Mouse (Mus musculus): ENCODE measurements at regions not wholly inside any gene's neighbourhood (a gene's known extent, or its start where the extent isn't known, plus 50 kb on each side); places are given as distances from the start of the nearest gene placed in this dataset.
A peak's percentile ranks its signal among the peaks of the same experiment; 100 is the strongest.

GRCm38 (mm10) chr17:85816056-85816455, 128.0 kb upstream of the Six2 start:
- Histone ChIP-seq H3K36me3 (no peaks in the 10 kb centered on the region), H3K4me2 (no peak overlapping the region)
- 92% methylated on average over 8 of the region's 8 CpGs for WGBS

GRCm38 (mm10) chr17:85808580-85808979, 120.5 kb upstream of the Six2 start:
- H3K4me3 ChIP-seq: no peak overlapping the region
- 71% methylated on average over 5 of the region's 5 CpGs for WGBS
- no peak for ATAC-seq (ENCODE audit: low read depth)
- no peak overlapping the region for H3K27ac ChIP-seq (replicated peaks)
- H3K9ac ChIP-seq: no peak overlapping the region
- peaks cover 32% of the 10 kb centered on the region for H3K27me3 ChIP-seq
- H3K9me3 ChIP-seq: no peaks in the 10 kb centered on the region
- H3K4me1 ChIP-seq (replicated peaks): no peaks in the 10 kb centered on the region
- no peaks in the 10 kb centered on the region for H3K36me3 ChIP-seq
- no peak overlapping the region for H3K4me2 ChIP-seq

More at GRCm38 (mm10) chr17:85816056-85816455, 128.0 kb upstream of the Six2 start:
- Histone ChIP-seq H3K9me3 (no peaks in the 10 kb centered on the region), H3K4me3 (no peak overlapping the region), H3K27ac (replicated peaks) (no peak overlapping the region), H3K4me1 (replicated peaks) (peaks cover 11% of the 10 kb centered on the region), H3K9ac (no peak overlapping the region), H3K27me3 (no peaks in the 10 kb centered on the region)
- no peak for ATAC-seq (ENCODE audit: low read depth)

- ATAC-seq (ENCODE audit: low read depth): no peak
- WGBS: 47% methylated on average over 13 of the region's 13 CpGs
- peaks cover 3% of the 10 kb centered on the region for H3K4me1 ChIP-seq (replicated peaks)
Observed at GRCm38 (mm10) chr17:85805726-85806359, 117.8 kb upstream of the Six2 start.

GRCm38 (mm10) chr17:85804631-85805030, 116.6 kb upstream of the Six2 start:
- H3K27me3 ChIP-seq: peaks cover 71% of the 10 kb centered on the region
- H3K4me2 ChIP-seq: no peak overlapping the region
- H3K4me3 ChIP-seq: no peak overlapping the region
- no peaks in the 10 kb centered on the region for H3K9me3 ChIP-seq
- no peak overlapping the region for H3K27ac ChIP-seq (replicated peaks)
- no peak overlapping the region for H3K9ac ChIP-seq
- WGBS: 67% methylated on average over 4 of the region's 4 CpGs
- ATAC-seq (ENCODE audit: low read depth): no peak
- H3K4me1 ChIP-seq (replicated peaks): peaks cover 15% of the 10 kb centered on the region
- no peaks in the 10 kb centered on the region for H3K36me3 ChIP-seq

More at GRCm38 (mm10) chr17:85805726-85806359, 117.8 kb upstream of the Six2 start:
- Histone ChIP-seq H3K27ac (replicated peaks) (no peak overlapping the region), H3K9me3 (no peaks in the 10 kb centered on the region), H3K4me2 (no peak overlapping the region), H3K9ac (no peak overlapping the region), H3K27me3 (peaks cover 60% of the 10 kb centered on the region), H3K36me3 (no peaks in the 10 kb centered on the region), H3K4me3 (no peak overlapping the region)

- H3K27me3 ChIP-seq: peaks cover 85% of the 10 kb centered on the region
- 90% methylated on average over 8 of the region's 8 CpGs for whole genome bisulfite sequencing
- no peak overlapping the region for H3K4me3 ChIP-seq
- no peak overlapping the region for H3K27ac ChIP-seq (replicated peaks)
- no peak overlapping the region for H3K4me2 ChIP-seq
- no peak overlapping the region for H3K9ac ChIP-seq
- H3K36me3 ChIP-seq: no peaks in the 10 kb centered on the region
- no peak for ATAC-seq (ENCODE audit: low read depth)
- peaks cover 23% of the 10 kb centered on the region for H3K4me1 ChIP-seq (replicated peaks)
- H3K9me3 ChIP-seq: no peaks in the 10 kb centered on the region
Observed at GRCm38 (mm10) chr17:85801734-85802133, 113.7 kb upstream of the Six2 start.

GRCm38 (mm10) chr17:85801079-85801605, 113.1 kb upstream of the Six2 start:
- H3K9me3 ChIP-seq: no peaks in the 10 kb centered on the region
- H3K4me1 ChIP-seq (replicated peaks): peaks cover 23% of the 10 kb centered on the region
- H3K27ac ChIP-seq (replicated peaks): no peak overlapping the region
- H3K9ac ChIP-seq: no peak overlapping the region
- H3K4me3 ChIP-seq: 0 out of 2 replicates have a peak overlapping the region, but pooled peaks have one; percentile 45
- WGBS: 29% methylated on average over 14 of the region's 14 CpGs
- H3K4me2 ChIP-seq: peak overlapping the region; percentile 95; the same call in 1 of the 2 replicates
- peak; percentile 25; the same call in 1 of the 2 replicates for ATAC-seq (ENCODE audit: low read depth)
- H3K27me3 ChIP-seq: peaks cover 86% of the 10 kb centered on the region
- H3K36me3 ChIP-seq: no peaks in the 10 kb centered on the region

- Histone ChIP-seq H3K9ac (peak overlapping the region; percentile 64), H3K27me3 (peaks cover 85% of the 10 kb centered on the region), H3K36me3 (no peaks in the 10 kb centered on the region), H3K27ac (replicated peaks) (no peak overlapping the region), H3K4me2 (peak overlapping the region; percentile 95), H3K4me1 (replicated peaks) (peaks cover 23% of the 10 kb centered on the region), H3K9me3 (no peaks in the 10 kb centered on the region), H3K4me3 (peak overlapping the region; percentile 45)
- peak; percentile 74 for ATAC-seq (ENCODE audit: low read depth)
- WGBS: 1% methylated on average over 44 of the region's 44 CpGs
Observed at GRCm38 (mm10) chr17:85800357-85801078, 112.4 kb upstream of the Six2 start.

- Histone ChIP-seq H3K4me1 (replicated peaks) (peaks cover 23% of the 10 kb centered on the region), H3K4me3 (peak overlapping the region; percentile 45), H3K9me3 (no peaks in the 10 kb centered on the region), H3K4me2 (peak overlapping the region; percentile 95), H3K27me3 (peaks cover 79% of the 10 kb centered on the region), H3K9ac (peak overlapping the region; percentile 64), H3K27ac (replicated peaks) (no peak overlapping the region), H3K36me3 (no peaks in the 10 kb centered on the region)
- WGBS: under 1% methylated on average over 34 of the region's 34 CpGs
- peak; percentile 52 for ATAC-seq (ENCODE audit: low read depth)
Observed at GRCm38 (mm10) chr17:85799865-85800356, 111.8 kb upstream of the Six2 start.

GRCm38 (mm10) chr17:85799081-85799864, 111.2 kb upstream of the Six2 start:
- WGBS: 1% methylated on average over 22 of the region's 22 CpGs
- Histone ChIP-seq H3K36me3 (no peaks in the 10 kb centered on the region), H3K27me3 (peaks cover 79% of the 10 kb centered on the region), H3K4me1 (replicated peaks) (peaks cover 23% of the 10 kb centered on the region), H3K9me3 (no peaks in the 10 kb centered on the region), H3K27ac (replicated peaks) (no peak overlapping the region), H3K4me3 (peak overlapping the region; percentile 45), H3K9ac (peak overlapping the region; percentile 64; the same call in 1 of the 2 replicates), H3K4me2 (peak overlapping the region; percentile 95)
- ATAC-seq (ENCODE audit: low read depth): no peak

- Histone ChIP-seq H3K4me2 (no peak overlapping the region), H3K9ac (no peak overlapping the region), H3K9me3 (no peaks in the 10 kb centered on the region), H3K4me3 (no peak overlapping the region), H3K27ac (replicated peaks) (no peak overlapping the region), H3K27me3 (peaks cover 75% of the 10 kb centered on the region), H3K36me3 (no peaks in the 10 kb centered on the region), H3K4me1 (replicated peaks) (peaks cover 23% of the 10 kb centered on the region)
- WGBS: 80% methylated on average over 5 of the region's 5 CpGs
- no peak for ATAC-seq (ENCODE audit: low read depth)
Observed at GRCm38 (mm10) chr17:85797755-85798154, 109.7 kb upstream of the Six2 start.

- Histone ChIP-seq H3K9me3 (no peaks in the 10 kb centered on the region), H3K9ac (no peak overlapping the region), H3K27me3 (peaks cover 59% of the 10 kb centered on the region), H3K4me2 (no peak overlapping the region), H3K36me3 (no peaks in the 10 kb centered on the region), H3K4me1 (replicated peaks) (peaks cover 20% of the 10 kb centered on the region), H3K4me3 (no peak overlapping the region), H3K27ac (replicated peaks) (no peak overlapping the region)
- WGBS: 68% methylated on average over 5 of the region's 5 CpGs
- no peak for ATAC-seq (ENCODE audit: low read depth)
Observed at GRCm38 (mm10) chr17:85795820-85796219, 107.7 kb upstream of the Six2 start.

All from neural tube, embryonic 13.5 days (tissue).